Mouse (Mus musculus): ENCODE data around the gene Asb3. TPM values are rescaled to one million over a fixed set of nuclear protein-coding genes. Genes with fewer than 3 reads are reported as not detected.
"Not testable (repeated sequence)": the region's sequence is repeated elsewhere in the genome, so short reads cannot be mapped to it uniquely, and the experiment has no call there.

The Asb3 gene
- polyA plus RNA-seq, 1 experiment: 2.7 TPM

GRCm38 (mm10) chr11:30996670-30997069, 111.5 kb downstream of the Asb3 start:
- TF ChIP-seq POLR2A (IDR thresholded peaks at IDR 0.05; ENCODE audit: borderline replicate concordance, extremely low read depth, low read depth, low read length) (no peak), CTCF (IDR thresholded peaks at IDR 0.05; ENCODE audit: insufficient read depth, low read length) (no peak)
- Histone ChIP-seq H3K4me3 (replicated peaks; ENCODE audit: extremely low read depth, low read depth, low read length) (no peak overlapping the region), H3K4me1 (ENCODE audit: control insufficient read depth, insufficient read depth, low read length) (no peaks in the 10 kb centered on the region; the same call in 1 of the 2 replicates)
- no peak for DNase-seq
- 76% methylated on average over 3 of the region's 3 CpGs for WGBS

DNA sequence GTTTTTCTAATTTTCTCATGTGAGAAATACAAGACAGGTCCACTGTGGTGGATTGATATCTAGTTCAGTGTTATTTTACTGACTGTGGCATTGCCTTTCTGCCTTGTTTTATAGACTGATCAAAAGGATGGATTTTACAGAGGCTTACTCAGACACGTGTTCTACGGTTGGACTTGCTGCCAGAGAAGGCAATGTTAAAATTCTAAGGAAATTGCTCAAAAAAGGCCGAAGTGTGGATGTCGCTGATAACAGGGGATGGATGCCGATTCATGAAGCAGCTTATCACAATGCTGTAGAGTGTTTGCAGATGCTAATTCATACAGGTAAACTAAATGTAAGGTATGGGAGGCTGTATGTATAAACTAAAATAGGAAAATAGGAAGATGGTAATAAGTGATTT, 113.0 kb downstream of the Asb3 start:
- TF ChIP-seq POLR2A (IDR thresholded peaks at IDR 0.05; ENCODE audit: borderline replicate concordance, extremely low read depth, low read depth, low read length) (no peak), CTCF (IDR thresholded peaks at IDR 0.05; ENCODE audit: insufficient read depth, low read length) (no peak)
- Histone ChIP-seq H3K4me1 (ENCODE audit: control insufficient read depth, insufficient read depth, low read length) (no peaks in the 10 kb centered on the region; the same call in 1 of the 2 replicates), H3K4me3 (replicated peaks; ENCODE audit: extremely low read depth, low read depth, low read length) (no peak overlapping the region)
- WGBS: 87% methylated on average over 5 of the region's 5 CpGs
- no peak for DNase-seq

GRCm38 (mm10) chr11:30998704-30999103, 113.5 kb downstream of the Asb3 start:
- no peak for DNase-seq
- 75% methylated on average over 2 of the region's 2 CpGs for WGBS
- Histone ChIP-seq H3K4me3 (replicated peaks; ENCODE audit: extremely low read depth, low read depth, low read length) (no peak overlapping the region), H3K4me1 (ENCODE audit: control insufficient read depth, insufficient read depth, low read length) (no peaks in the 10 kb centered on the region; the same call in 1 of the 2 replicates)
- TF ChIP-seq POLR2A (IDR thresholded peaks at IDR 0.05; ENCODE audit: borderline replicate concordance, extremely low read depth, low read depth, low read length) (no peak), CTCF (IDR thresholded peaks at IDR 0.05; ENCODE audit: insufficient read depth, low read length) (no peak)

DNA sequence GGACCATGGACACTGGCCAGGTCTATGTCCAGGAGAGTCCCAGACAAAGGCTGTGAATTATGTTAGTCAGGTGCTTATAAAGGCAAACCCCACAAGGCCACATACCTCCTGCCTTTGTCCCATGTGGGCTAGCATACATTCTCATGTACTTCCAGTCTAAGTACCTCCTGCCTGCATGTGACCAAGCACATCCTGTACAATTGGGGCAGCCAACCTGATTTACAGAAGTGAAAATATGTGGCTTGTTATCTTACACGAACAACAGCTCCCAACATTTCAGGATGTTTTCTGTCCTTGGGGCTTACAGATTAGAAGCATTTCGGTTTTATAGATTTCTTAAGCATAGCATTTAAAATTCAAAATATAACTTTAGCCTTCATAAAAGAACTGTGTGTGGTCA, 114.8 kb downstream of the Asb3 start:
- WGBS: 77% methylated on average over 2 of the region's 2 CpGs
- Histone ChIP-seq H3K4me1 (ENCODE audit: control insufficient read depth, insufficient read depth, low read length) (no peaks in the 10 kb centered on the region; the same call in 1 of the 2 replicates), H3K4me3 (replicated peaks; ENCODE audit: extremely low read depth, low read depth, low read length) (no peak overlapping the region)
- DNase-seq: no peak
- TF ChIP-seq CTCF (IDR thresholded peaks at IDR 0.05; ENCODE audit: insufficient read depth, low read length): no peak
- no peak for TF ChIP-seq POLR2A (IDR thresholded peaks at IDR 0.05; ENCODE audit: borderline replicate concordance, extremely low read depth, low read depth, low read length)

DNA sequence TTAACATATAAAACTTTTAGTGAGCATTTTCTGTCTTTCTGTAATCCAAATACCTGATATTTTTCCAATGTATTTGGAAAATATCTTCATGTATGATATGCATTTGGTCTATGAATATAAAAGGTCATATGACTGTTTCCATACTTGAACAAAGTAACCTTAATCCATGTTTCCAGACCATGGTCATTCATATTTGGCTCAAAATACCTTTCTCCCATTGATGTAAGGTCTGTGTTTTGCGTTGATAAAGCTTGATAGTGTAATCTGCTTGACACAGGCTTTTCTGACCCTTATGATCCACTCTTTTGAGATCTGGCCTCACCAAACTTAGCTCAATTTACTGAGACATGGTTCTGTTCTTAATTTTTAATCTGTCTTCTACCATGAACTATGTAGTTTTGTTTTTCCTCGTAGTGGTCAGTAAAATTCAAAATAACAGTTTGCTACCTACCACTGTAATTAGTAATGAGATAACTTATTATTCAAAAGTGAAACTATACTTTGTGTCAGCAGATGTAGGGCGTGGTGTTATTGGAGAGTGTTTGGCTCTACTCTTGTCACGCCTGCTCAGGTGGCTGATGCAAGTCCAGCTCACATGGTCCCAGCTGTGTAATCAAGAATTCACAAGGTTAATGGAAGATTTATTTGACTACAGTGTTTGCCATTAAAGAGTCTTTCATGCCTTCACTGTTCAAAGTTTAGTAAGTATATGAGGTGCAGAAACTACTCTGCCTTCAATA, 116.1 kb downstream of the Asb3 start:
- WGBS: 78% methylated on average over 4 of the region's 4 CpGs
- no peak for DNase-seq
- Histone ChIP-seq H3K4me1 (ENCODE audit: control insufficient read depth, insufficient read depth, low read length) (no peaks in the 10 kb centered on the region; the same call in 1 of the 2 replicates), H3K4me3 (replicated peaks; ENCODE audit: extremely low read depth, low read depth, low read length) (no peak overlapping the region)
- TF ChIP-seq CTCF (IDR thresholded peaks at IDR 0.05; ENCODE audit: insufficient read depth, low read length) (no peak), POLR2A (IDR thresholded peaks at IDR 0.05; ENCODE audit: borderline replicate concordance, extremely low read depth, low read depth, low read length) (no peak)

DNA sequence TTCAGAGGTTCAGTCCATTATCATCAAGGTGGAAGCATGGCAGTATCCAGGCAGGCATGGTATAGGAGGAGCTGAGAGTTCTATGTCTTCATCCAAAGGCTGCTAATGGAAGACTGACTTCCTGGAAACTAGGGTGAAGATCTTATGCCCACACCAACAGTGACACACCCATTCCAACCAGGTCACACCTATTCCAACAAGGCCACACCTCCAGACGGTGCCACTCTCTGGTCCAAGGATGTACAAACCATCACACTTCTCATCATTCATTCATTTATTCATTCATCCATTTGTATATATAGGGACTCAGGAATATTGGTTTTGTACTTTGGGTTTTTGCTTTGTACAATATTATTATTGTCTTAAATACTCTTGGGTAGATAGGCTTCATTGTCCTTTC, 124.5 kb downstream of the Asb3 start:
- DNase-seq; H3K4me1 ChIP-seq (ENCODE audit: control insufficient read depth, insufficient read depth, low read length); H3K4me3 ChIP-seq (replicated peaks; ENCODE audit: extremely low read depth, low read depth, low read length): not testable (repeated sequence)
- WGBS: 98% methylated on average over 1 of the region's 1 CpGs

GRCm38 (mm10) chr11:31017466-31017865, 132.2 kb downstream of the Asb3 start:
- H3K4me1 ChIP-seq (ENCODE audit: control insufficient read depth, insufficient read depth, low read length); H3K4me3 ChIP-seq (replicated peaks; ENCODE audit: extremely low read depth, low read depth, low read length); DNase-seq: not testable (repeated sequence)
- WGBS: 71% methylated on average over 15 of the region's 15 CpGs

DNA sequence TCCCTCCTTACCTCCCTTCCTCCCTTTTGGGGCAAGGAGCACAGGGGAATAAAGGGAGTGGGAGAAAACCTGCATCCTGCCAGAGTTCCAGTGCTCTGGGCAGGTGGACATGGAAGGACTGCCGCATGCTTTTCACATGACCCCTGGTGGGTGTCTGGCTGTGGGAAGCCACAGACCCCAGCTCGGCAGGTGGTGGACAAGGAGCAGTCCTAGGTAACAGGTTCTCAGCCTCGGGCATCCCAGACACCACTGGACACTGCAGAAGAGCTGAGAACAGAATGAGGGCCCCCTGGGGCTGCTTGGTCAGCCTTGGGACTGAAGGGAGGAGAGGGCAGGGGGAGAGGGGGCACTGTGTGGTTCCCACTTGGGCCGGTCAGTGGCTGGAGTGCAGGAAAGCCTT, 149.7 kb downstream of the Asb3 start:
- Histone ChIP-seq H3K4me3 (replicated peaks; ENCODE audit: extremely low read depth, low read depth, low read length) (no peak overlapping the region), H3K4me1 (ENCODE audit: control insufficient read depth, insufficient read depth, low read length) (no peaks in the 10 kb centered on the region)
- DNase-seq: no peak
- TF ChIP-seq CTCF (IDR thresholded peaks at IDR 0.05; ENCODE audit: insufficient read depth, low read length) (no peak), POLR2A (IDR thresholded peaks at IDR 0.05; ENCODE audit: borderline replicate concordance, extremely low read depth, low read depth, low read length) (no peak)
- WGBS: 93% methylated on average over 4 of the region's 4 CpGs

- DNase-seq: no peak
- TF ChIP-seq CTCF (IDR thresholded peaks at IDR 0.05; ENCODE audit: insufficient read depth, low read length) (no peak), POLR2A (IDR thresholded peaks at IDR 0.05; ENCODE audit: borderline replicate concordance, extremely low read depth, low read depth, low read length) (no peak)
- WGBS: 94% methylated on average over 10 of the region's 10 CpGs
Observed at GRCm38 (mm10) chr11:31089973-31090372, 204.8 kb downstream of the Asb3 start.

DNA sequence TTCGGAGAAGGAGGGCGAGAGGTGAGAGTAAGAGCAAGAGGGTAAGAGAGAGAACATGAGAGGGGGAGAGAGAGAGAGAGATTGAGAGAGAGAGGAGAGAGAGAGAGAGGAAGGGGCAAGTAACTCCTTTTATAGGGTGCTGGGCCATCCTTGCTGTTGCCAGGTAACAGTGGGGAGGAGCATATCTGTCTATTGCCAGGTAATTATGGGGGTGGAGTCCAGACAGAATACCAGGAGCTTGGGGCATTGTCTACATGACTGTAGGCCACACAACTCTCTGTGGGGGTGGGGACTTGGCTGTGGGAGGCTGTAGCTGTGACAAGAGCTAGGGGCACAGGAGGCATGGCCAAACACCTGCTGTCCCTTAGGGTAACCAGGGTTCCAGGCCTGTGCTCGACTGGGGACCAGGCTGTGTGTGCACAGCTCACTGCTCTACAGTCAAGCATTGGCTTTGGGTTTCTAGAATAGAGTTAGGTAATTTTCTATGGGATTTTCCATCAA, 205.3 kb downstream of the Asb3 start:
- no peak for DNase-seq
- TF ChIP-seq POLR2A (IDR thresholded peaks at IDR 0.05; ENCODE audit: borderline replicate concordance, extremely low read depth, low read depth, low read length): no peak
- no peak for TF ChIP-seq CTCF (IDR thresholded peaks at IDR 0.05; ENCODE audit: insufficient read depth, low read length)
- WGBS: 88% methylated on average over 3 of the region's 3 CpGs
- H3K4me1 ChIP-seq (ENCODE audit: control insufficient read depth, insufficient read depth, low read length): no peaks in the 10 kb centered on the region
- H3K4me3 ChIP-seq (replicated peaks; ENCODE audit: extremely low read depth, low read depth, low read length): no peak overlapping the region

More at GRCm38 (mm10) chr11:31089973-31090372, 204.8 kb downstream of the Asb3 start:
- Histone ChIP-seq H3K4me1 (ENCODE audit: control insufficient read depth, insufficient read depth, low read length) (no peaks in the 10 kb centered on the region), H3K4me3 (replicated peaks; ENCODE audit: extremely low read depth, low read depth, low read length) (no peak overlapping the region)

GRCm38 (mm10) chr11:31099519-31099918, 214.3 kb downstream of the Asb3 start:
- not testable (repeated sequence) for H3K4me3 ChIP-seq (replicated peaks; ENCODE audit: extremely low read depth, low read depth, low read length); DNase-seq; H3K4me1 ChIP-seq (ENCODE audit: control insufficient read depth, insufficient read depth, low read length)

Measured in lung, adult 2 months (tissue).